Mouse (Mus musculus): ENCODE data around the gene Sh3bgr.

DNA sequence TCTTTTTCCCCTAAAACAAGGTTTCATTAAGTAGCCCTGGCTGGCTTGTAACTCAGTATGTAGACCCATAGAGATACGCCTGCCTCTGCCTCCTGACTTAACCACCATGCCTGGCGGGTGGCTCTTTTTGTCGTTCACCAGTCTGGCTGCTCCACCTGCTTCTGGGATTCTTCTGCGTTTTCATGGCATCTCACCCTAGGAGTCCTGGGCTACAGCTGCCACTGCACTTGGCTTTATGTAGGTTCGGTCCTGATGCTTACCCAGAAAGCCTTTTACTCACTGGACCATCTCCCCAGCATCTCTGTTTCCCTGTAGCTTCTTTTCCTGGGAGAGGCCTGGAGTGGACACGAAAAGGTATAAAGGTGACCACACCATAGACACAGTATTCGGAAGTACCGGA is 33.7 kb downstream of the Sh3bgr start:
- TF ChIP-seq CTCF (IDR thresholded peaks at IDR 0.05; ENCODE audit: low read depth): no peak
- TF ChIP-seq EP300 (IDR thresholded peaks at IDR 0.05; ENCODE audit: low read depth): no peak

All from heart, postnatal 0 days (tissue).